Mouse (Mus musculus): ENCODE measurements at regions not wholly inside any gene's neighbourhood (a gene's known extent, or its start where the extent isn't known, plus 50 kb on each side); places are given as distances from the start of the nearest gene placed in this dataset.

DNA sequence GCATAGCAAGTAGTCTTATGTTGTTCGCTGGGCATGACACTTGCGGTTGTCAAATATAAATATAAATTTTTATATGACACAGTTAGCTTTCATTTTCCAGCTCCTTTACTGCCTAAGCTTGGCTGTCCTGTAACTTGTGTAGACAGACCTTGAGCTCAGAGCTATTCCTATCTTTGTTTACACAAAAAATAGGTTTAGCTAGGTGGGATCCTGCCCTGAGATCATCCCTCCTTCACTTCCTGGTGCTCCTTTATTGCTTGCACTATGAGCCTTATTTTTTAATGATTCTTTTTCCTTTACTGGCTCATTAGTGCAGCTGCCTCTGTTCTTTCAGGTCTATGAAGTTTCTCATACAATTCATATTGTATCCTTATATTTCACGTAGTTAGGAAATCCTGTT lies 375.6 kb upstream of the Tfap2d start:
- DNase-seq (ENCODE audit: inconsistent age in 2 of 2, low spot score in 1 of 2), result no peak

DNA sequence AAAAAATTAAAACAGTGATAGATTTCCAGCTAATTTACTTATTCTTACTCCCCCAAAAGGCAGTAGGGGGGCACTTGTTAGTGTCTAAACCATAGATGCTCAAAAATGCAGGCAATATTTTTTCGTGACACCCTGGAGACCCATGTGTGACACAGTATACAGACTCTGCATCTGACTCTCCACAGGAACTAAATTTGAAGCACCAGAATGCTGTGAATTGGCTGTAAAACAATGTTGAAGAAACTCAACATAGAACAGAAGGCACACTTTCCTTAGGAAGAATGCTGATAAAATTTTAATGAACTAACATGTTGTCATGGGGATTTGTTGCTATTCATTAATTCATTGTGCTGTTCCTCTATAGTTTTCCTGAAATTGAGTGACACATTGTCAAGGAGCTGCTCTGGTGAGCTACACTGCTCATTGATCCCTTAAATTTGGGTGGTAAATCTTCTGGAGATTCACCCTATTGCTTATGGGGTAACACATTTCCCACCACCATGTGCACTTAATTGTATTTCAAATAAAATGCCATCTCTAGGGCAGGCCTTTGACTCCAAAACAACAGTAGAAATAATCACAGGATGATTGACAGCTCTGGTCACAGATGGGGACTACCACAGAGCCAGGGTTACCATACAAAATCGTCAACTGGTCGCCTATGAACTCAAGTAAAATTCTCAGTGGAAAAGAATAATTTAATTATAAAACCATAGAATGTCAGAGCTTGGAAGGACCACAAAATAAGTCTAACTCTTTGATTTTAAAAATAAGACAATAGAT lies 344.3 kb upstream of the Tfap2d start:
- no peak for DNase-seq (ENCODE audit: inconsistent age in 2 of 2, low spot score in 1 of 2)

DNA sequence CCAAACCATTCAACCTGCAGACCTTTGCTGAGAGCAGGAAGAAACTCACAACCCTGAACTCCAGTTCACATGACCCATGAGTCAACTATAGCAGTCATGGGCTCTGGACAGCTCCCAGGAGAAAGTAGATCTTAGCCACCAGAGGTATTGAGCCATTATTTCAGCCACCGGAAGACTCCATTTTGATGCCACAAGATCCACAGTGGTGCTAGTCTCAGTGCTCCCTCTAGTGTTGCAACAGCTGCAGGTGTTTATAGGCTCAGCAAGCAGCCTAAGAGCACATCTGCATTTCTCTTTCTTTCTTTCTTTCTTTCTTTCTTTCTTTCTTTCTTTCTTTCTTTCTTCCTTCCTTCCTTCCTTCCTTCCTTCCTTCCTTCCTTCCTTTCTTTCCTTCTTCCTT lies 309.2 kb upstream of the Tfap2d start:
- peak; percentile 9 to 37 for DNase-seq (ENCODE audit: inconsistent age in 2 of 2, low spot score in 1 of 2)
